Mouse (Mus musculus) naive thymus-derived CD4-positive, alpha-beta T cell, adult 2 months (primary cell): ENCODE data around the gene Hpcal4.
"Not testable (repeated sequence)": the region's sequence is repeated elsewhere in the genome, so short reads cannot be mapped to it uniquely, and the experiment has no call there.

Experiments used
- DNase-seq: peaks from one replicate; pipeline ENCODE4 v3.0.0-alpha.2; 2011; ENCODE audit warnings: low read depth

The Hpcal4 gene

DNA sequence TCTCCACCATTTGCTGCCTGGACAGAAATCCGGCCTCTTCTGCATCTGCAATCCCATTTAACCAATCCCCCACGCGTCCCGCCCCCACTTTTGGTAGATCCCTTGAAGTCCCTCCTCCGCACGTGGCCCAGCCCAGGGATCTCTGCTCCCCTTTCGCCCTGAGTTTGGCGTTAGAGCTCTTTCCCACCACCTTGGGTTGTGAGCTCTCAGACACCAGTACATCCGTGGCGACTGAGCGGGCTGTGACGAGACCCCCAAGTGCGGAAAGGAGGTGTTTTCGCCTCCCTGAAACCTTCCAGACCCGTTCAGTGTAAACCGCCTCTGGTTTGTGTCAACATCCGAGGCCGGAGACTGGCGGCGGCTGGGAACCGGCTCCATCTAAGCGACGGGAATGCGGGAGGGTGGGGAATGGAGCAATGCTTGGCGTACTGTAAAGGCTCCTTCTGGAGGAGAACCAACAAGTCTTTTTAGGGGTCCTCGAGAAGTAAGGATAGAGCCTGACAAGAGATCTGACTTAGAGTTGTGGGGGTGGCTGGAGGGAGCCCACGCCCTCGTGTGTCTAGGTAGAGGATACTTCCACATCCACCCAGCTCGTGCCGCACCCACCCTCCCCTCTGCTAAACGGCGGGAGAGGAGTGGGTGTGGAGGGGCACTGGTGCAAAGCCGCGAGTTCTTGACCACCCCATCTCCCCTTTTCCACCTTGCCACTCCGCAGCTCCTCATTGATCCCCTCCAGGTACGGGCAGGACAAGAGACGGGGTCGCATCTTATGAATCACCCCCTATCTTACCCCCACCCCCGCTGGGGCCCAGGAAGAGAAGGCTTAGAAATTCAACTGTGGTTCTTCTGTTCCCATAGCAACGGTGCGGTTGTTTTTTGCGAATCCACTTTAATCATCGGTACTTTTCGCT, at the start of gene Hpcal4:
Gene Hpcal4, plus strand, starts transcription at position 900 of the 911 bp plus-strand sequence.
- DNase-seq, result peak; percentile 52

DNA sequence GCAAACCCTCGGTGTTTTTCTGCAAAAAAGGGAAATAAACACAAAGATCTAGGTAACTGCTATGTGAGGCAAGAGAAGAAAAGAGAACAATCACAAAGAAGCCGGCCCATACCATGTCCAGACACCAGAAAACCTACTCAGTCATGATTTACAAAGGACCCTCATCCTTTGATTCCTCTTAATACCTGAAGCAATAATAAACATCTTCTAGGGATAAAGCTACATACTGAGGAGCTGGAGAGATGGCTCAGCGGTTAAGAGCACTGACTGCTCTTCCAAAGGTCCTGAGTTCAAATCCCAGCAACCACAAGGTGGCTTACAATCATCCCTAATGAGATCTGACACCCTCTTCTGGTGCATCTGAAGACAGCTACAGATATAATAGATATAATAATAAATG, 45.5 kb upstream of the Hpcal4 start:
- no peak for DNase-seq

DNA sequence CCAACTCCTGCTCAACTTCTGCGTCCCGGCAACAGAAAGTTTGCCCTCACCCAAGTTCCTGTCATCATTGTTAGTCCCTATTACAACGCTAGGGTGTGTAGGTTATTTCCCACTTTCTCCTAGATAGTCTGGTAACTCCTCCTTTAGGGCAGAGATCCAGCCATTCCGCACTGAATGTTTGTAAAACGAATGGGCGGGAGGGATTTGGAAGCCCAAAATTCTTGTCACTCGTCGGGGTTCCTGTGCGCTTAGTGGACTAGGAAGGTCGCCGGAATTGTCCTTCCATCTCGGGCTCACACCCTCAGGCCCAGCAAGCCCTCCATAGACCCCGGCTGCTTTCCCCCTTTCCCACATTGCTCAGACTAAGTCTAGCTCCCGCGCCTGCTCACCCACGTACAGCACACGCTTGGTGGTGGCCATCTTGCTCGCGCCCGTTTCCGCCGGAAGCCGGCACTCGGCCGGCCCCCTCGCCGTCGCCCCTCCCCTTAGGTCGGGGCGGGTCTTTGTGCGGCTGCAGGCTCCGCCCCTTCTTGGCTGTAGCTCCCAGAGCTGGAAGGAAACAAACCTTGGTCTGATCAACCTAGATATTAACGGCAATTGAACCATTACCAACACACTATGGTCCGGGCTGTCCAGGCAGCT, 43.4 kb upstream of the Hpcal4 start, which contains the start of gene Ppie:
Gene Ppie, minus strand, starts transcription at position 439 of the 642 bp plus-strand sequence.
- DNase-seq, result peak; percentile 93

DNA sequence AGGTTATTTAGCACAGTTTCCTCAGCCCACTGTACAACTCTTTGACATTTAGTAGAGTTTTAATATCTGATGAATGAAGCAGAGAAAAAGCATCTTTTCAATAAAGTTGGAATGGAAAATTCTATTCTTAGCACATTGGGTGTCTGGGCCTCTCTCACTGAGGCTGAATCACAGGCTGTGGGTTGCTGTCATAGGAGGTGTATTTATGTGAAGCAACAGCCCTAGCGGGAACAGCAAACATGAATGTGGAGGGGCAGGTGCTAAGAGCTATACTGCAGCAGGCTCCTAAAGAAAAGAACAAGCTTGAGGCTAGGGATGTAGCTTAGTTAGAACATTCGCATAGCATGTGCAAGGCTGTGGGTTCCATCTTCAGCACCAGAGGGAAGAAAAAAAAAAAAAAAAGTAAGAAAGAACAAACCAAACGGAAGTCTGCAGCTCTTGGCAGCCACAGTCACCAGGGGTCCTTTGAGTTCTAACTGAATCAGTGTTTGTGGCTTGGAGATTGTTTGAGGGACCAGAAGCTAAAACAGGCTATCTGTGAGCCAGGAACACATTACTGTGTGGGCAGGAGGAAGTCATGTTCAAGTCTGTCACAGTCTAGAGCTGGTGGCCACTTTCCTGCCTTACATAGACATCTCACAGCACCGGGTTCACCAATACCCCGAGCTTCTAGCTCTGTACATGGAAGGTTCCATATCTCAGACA, 35.4 kb upstream of the Hpcal4 start:
- no peak for DNase-seq

DNA sequence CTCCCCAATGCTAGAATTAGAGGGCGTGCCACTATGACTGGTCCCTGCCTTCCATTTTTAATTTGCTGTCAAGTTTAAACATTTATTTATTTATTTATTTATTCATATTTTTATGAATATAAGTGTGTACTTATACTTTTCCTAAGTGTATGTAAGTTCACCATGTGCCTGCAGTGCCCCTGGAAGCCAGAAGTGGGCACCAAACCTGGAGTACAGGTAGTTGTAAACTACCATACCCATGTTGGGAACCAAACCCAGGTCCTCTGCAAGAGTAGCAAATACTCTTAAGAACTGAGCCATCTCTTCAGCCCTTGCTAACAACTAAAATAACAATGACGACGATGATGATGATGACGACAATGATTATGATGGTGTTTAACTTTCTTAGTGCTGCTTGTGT, 31.0 kb upstream of the Hpcal4 start:
- DNase-seq, result no peak

DNA sequence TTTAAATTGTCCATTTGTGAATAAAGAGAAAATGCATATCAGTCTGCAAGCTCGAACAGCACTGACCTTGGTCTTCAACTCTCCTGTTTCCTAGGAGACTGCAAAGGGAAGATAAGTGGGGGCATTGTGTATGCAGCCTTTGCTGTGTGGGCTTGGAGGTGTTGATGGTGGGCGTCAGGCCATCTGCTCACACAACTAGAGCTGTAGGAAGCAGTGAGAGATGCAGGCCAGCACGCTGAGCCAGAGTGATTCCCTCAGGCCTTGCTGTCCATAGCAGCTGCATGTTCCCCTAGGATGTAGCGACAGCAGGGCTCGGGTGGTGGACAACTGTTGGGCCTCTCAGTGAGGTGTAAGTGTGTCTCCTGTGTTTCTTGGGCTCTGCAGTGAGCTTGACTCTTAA, 30.1 kb upstream of the Hpcal4 start:
- DNase-seq, result no peak

DNA sequence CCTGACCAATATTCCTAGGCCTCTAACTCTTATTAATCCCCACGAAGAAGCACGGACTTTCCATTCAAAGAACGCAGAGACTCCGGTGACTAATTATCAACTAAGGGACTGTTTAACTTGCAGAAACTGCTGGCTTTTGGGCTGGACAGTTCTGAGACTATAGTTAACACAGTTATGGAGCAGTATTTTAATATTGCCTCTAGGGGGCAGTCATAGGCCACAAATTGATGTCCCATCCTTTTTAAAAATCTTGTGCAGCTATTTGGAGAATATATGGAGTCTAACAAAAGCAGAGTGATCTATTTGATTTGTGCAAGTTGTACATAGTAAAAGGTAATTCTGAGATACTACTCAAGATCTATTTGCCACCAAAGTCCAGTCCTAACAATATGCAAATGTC, 28.0 kb upstream of the Hpcal4 start:
- peak; percentile 33 for DNase-seq

DNA sequence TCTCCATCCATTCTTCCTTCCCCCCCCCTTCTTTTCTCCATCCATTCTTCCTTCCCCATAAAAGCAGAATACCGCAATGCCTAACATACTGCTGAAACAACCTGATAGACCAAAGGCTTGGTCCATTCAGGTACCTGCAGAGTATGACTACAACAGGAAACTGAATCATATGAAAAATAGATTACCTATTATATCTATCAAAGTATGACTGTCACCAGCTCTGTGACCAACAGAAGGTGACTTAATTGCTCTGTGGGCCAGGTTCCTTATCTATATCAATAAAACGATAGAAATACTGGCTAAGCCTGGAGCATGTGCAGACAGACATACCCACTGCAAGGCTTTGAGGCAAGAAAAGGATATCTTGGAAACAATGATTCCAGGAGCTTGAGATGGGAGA, 27.6 kb upstream of the Hpcal4 start:
- DNase-seq, result no peak

DNA sequence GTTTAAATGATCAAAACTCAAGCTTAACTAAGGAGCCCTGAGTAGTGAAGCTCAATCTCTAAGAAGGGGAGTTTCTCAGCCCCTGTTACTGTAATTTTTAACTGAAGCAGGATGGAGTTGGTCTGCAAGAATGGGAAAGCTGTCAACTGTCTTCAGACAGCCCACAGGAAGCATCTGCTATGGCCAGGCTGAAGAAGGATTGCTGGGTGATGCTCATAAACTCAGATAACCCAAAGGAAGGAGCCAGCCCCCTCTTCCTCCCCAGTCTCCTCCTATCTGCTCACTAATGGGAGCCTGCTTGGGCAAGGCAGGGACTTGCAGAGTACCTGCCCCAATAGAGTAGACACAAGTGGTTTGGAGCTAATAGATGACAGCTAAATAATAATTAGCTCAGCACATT, 27.2 kb upstream of the Hpcal4 start:
- DNase-seq, result no peak

DNA sequence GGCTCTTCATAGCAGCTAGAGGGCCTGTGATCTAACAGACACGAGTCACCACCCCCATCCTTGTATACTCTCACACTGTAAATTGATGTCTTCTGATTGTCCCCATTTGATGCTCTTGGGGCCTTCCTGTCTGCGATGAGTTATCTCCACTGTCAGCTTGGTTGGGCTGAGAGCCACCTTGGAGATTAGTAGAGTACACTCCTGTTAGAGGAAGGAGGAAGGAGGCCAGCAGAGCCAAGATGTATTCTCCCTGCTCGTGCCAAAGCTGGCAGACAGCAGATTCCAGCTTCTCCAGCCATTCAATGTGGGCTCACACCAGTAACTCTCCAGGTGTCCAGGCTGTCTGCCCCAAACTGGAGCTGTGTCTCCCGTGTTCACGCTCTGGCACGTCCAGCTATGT, 22.5 kb upstream of the Hpcal4 start:
- no peak for DNase-seq

DNA sequence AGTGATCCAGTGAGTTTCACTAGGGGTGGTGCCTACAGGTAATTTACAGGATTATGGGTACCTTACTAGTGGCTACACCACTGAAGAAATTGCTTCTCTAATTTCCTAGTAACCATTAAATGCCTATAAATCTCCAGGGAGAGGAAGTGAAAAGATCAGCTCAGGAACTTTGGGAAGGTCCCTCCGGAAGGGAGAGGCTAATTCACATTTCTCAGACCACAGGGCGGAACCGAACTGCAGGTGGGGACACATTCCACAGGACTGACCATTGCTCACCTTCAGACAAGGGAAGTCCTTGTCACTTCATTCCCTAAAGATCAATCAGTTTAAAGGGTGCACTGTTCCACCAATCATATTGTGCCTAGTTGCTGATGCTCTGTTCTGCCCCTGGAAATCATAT, 21.8 kb upstream of the Hpcal4 start:
- not testable (repeated sequence) for DNase-seq

DNA sequence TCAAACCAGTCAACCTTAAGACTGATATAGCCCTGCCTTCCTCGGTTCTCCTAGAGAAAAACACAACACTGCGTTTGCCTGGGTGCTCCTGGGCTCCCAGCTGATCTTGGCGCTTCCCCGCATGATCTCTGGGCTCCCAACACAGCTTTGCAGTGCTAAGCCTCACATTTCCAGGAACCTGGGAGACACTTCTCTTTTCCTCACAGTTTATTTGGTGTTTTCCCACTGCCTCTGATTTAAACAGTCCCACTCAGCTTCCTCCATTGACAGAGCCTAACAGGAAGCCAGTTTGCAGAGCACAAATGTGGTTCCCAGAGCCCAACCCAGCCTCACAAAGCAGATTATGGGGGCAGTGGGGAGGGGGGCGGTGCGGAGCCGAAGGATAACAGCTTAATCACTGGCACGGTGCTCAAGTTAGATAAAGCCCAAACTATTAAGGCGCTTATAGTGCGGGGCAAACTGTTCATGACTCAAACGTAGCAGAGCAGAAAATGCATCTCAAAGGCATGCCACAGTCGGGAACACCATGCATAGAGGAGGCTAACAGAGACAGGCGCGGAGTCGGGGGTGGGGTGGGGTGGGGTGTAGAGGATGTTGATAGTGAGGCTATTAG, 20.6 kb upstream of the Hpcal4 start:
- no peak for DNase-seq

DNA sequence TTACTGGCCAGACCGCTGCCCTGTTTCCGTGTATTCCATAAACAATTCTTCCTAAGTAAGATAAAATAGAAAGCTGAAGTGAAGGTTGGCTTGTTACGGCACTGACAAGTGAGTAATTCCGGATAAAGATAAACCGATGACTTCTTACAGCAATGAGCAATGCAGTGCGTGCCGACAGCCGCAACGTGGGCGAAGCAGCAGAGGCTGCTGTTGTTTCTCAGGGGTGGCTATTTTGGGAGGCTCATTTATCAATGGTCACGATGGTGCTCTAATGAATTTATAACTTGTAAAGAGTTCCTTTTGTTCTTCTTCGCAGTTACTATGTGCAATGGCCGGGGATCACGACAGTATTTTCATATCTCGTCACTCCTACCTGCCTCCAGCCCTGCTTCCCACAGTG, 18.9 kb upstream of the Hpcal4 start:
- DNase-seq, result no peak

DNA sequence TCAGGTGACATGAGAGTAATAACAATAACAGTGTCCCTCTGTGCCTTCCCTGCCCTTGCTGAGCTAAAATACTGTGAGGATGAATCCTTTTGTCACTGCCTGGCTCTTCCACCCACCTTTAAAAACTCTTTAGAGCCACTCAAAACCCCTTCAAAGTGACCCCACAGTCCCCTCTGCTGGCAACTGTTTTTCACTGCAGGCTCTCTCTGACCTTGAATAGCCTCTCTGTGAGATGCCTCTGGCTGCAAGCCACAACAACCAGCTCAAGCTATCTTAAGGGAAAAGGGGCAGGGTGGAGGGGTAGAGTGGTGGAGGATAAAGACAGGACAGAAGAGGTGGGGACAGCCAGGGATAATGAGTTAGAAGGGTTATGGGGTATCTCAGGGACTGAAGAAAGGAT, 11.2 kb upstream of the Hpcal4 start:
- DNase-seq, result no peak

DNA sequence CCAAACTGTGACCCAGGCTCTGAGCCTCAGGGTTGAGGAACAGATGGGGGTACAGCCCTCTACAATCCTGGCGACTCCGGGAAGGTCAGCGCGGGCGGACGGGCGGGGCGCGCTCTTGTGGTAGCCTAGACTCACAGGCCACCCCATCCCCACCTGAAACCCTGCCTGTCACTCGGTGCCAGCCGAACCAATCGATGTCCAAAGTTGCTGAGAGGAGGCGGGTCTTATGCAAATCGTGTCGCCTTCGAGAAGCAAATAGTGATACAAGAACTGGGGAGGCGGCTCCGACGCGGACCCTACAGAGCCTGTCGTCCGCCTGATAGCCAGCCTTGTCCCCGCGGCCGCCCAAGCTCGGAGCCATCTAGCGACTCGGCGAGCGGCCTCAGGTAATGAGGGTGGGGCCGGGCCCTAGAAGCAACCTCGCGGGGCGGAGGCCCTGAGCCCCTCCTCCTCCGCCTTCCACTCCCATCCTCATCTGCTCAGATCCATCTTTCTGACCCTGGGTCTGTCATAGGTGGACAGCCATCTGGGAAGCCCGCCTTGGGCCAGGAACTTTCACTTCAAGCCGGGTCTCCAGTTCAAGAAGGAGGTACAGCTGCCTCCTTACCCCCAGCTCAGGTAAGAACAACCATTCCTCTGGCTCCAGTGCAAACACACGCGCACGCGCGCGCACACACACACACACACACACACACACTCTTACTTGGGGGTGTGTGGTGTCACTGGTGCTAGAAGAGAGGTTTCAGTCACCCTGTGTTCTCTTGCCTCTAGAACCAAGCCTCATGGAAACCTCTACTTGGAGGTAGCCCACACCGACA, 421 bp downstream of the Hpcal4 start:
- peak; percentile 54 for DNase-seq

DNA sequence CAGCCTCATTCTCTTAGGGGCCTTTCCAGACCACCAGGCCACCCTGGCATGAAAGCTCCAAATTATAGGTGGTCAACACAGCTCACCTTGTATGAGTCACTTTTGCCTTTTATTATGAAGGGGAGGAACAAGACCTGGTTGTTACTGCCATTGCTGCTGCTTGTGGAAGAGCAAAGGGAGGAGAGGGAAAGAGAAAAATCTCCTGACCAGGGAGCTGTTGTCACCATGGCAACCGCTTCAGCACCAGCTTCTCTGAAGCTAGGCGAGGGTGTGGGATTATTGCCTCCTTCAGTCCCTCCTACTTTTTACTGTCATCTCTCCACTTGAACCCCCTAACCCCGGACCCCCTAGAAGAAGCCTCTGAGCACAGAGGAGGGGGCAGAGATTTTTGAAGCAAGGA, 1.8 kb downstream of the Hpcal4 start:
- no peak for DNase-seq

DNA sequence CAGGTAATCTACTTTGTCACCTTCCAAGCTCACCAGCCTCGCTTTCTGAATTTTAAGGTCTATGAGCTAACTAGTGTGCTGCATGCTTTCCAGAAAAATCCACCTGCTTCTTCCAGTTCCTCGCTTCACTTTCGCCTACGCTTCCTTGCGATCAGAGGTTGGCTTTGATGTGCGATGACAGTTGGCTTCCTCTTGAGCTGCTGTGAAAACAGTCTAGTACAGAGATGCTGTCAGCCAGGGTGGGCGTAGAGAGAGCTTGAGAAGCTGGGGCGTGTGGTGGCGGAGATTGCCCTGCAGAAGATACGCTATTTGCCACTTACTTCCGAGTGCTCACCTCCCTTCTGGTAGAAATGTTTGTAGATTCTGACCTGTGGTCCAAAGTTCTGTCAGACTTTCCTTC, 9.3 kb downstream of the Hpcal4 start:
- no peak for DNase-seq

DNA sequence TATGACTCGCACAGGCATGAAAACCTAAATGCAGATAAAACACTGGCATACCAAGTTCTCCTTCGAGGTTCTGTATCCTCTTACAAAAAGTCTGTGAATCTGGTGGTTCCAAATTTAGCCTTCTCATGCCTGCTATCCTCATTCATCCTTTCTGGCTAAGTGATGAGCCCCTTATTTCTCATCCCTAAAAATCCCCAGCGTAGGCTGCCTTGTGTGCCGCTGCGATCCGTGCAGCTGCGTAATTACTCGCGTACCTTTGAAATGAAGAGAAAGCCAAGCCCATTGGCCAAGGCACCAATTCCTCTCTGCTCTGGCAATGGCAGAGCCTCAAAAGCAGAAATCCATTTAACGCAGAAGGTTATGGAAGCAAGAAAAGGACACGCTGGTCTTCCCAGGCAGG, 10.8 kb downstream of the Hpcal4 start:
- DNase-seq, result no peak

DNA sequence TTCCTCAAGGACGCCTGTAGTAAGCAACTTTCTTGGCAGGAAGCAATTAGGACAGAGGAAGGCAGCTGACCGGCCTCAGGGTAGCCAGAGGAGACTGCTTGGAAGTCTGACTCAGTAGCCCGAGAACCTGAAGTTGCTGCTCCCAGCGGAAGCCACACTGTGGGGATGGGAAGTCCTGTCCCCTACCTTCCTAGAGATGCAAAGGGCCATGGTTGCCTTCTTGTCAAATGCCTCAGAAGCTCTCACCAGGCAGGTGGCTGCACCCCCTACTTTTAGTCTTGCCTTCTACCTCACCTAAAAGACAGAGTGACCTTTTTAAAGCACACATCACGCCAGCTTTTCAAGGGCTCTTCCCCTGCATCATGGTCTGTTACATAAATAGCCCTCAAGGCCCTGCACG, 13.7 kb downstream of the Hpcal4 start:
- no peak for DNase-seq

DNA sequence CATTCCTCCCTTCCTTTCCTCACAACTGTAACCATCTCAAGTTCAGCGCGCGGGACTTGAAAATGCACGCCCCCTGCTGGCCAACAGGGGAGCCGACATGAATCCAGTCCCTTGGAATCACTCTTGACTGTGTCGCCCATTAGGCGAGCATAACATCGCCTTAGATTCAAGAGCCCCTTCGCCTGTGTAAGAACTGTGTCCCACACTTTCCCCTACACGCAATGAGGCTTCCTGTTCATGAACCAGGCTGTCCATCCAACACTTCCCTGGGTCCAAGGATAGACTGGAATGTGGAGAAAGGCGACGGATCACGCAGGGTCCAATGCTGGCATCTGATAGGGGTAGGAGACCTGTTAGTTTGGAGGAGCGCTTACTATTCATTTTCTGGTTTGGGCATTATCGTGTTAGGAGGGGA, 17.8 kb downstream of the Hpcal4 start:
- DNase-seq, result peak; percentile 44
